Mouse (Mus musculus): Measurements from ENCODE around the gene Chd4. TPM values are rescaled to one million over a fixed set of nuclear protein-coding genes. Genes with fewer than 3 reads are reported as not detected.
A peak's percentile ranks its signal among the peaks of the same experiment; 100 is the strongest.
"Not testable (repeated sequence)": the region's sequence is repeated elsewhere in the genome, so short reads cannot be mapped to it uniquely, and the experiment has no call there.

Chd4 gene
- total and polyA plus RNA-seq, 3 experiments, result 28.3 to 113 (median 97.1) TPM

DNA sequence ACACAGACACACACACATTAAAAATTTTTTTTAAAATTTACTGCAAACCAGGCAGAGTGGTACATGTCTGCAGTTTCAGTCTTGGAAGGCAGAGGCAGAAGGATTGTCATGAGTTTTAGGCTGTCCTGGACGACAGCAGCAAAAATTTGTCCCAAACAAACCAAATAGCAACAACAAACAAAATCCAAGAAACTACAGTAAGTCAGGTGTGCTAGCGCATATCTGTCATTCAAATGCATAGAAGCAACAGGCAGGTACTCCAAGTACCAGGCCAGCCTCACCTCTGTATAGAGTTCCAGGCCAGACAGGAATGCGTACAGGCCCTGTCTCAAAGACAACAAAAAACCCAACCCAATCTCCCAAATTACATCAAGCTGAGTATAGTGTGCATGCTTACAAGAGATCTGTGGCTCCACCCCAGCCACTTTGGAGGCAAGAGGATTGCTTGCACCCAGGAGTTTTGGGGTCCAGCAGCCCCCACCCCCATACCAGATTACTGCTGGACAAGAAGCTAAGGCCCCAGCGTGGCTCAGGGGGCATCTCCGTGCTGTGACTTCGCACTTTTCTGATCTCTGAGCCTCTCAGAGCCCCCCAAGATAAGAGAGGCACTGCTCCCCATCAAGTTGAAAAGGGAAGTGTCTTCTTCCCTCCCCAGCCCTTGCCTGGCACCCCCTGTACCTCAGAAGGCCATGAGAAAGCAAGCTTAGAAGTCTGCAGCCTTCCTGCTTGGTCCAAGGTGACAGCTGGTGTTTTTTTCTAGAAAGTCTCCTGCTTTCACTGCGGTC, 64.2 kb downstream of the Chd4 start:
- peaks cover 6% of the 10 kb centered on the region for H3K36me3 ChIP-seq (ENCODE audit: control insufficient read depth, insufficient read depth, low read length)
- 86% methylated on average over 7 of the region's 7 CpGs for WGBS
- intact Hi-C loops (cut with DNase I), result loop anchor here (2.0 to 10.0 kb wide), 2 partner anchors 13 to 55 kb away; partner anchors contain the start of gene Vamp1

DNA sequence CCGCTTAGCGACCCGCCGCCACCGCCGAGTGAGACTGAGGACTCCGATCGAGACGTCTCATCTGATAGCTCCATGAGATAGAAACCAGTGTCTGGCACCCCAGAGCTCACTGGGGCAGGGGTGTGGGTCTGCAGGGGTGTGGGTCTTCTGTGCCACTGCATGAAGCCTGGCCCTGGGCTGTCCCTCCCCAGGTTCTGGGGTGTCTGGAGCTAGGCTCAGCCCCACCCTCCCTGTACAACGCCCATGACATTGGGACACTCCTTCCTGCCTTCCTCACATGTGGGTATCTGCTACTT, 64.7 kb downstream of the Chd4 start:
- Histone ChIP-seq H3K4me3 (no peak overlapping the region), H3K27me3 (ENCODE audit: control insufficient read depth, insufficient read depth, low read length) (no peaks in the 10 kb centered on the region), H3K79me2 (replicated peaks; ENCODE audit: control insufficient read depth, insufficient read depth, low read length) (no peaks in the 10 kb centered on the region; the same call in 1 of the 2 replicates), H3K27ac (peak overlapping the region; percentile 59), H3K4me1 (ENCODE audit: control insufficient read depth, insufficient read depth, low read length) (peaks cover 9% of the 10 kb centered on the region), H3K9ac (ENCODE audit: low read depth, low read length) (no peak overlapping the region), H3K36me3 (ENCODE audit: control insufficient read depth, insufficient read depth, low read length) (peaks cover 6% of the 10 kb centered on the region)
- intact Hi-C loops (cut with DNase I), result loop anchor here (2.0 to 10.0 kb wide), 2 partner anchors 14 to 54 kb away; partner anchors contain the start of gene Vamp1
- TF ChIP-seq CTCF (IDR thresholded peaks at IDR 0.05), result no peak
- TF ChIP-seq POLR2A (IDR thresholded peaks at IDR 0.05; ENCODE audit: insufficient read depth, low read depth, low read length), result no peak
- no peak for TF ChIP-seq EP300 (IDR thresholded peaks at IDR 0.05; ENCODE audit: insufficient read depth, low read depth, low read length)
- 62% methylated on average over 10 of the region's 10 CpGs for WGBS
- DNase-seq, result no peak

More for the DNA sequence above, 64.2 kb downstream of the Chd4 start:
- Histone ChIP-seq H3K27me3 (ENCODE audit: control insufficient read depth, insufficient read depth, low read length) (no peaks in the 10 kb centered on the region), H3K4me1 (ENCODE audit: control insufficient read depth, insufficient read depth, low read length) (peaks cover 9% of the 10 kb centered on the region), H3K27ac (no peak overlapping the region; the same call in 1 of the 2 replicates), H3K9ac (ENCODE audit: low read depth, low read length) (no peak overlapping the region), H3K4me3 (no peak overlapping the region), H3K79me2 (replicated peaks; ENCODE audit: control insufficient read depth, insufficient read depth, low read length) (no peaks in the 10 kb centered on the region; the same call in 1 of the 2 replicates)
- TF ChIP-seq POLR2A (IDR thresholded peaks at IDR 0.05; ENCODE audit: insufficient read depth, low read depth, low read length) (no peak), EP300 (IDR thresholded peaks at IDR 0.05; ENCODE audit: insufficient read depth, low read depth, low read length) (no peak), CTCF (IDR thresholded peaks at IDR 0.05) (no peak)
- no peak for DNase-seq

DNA sequence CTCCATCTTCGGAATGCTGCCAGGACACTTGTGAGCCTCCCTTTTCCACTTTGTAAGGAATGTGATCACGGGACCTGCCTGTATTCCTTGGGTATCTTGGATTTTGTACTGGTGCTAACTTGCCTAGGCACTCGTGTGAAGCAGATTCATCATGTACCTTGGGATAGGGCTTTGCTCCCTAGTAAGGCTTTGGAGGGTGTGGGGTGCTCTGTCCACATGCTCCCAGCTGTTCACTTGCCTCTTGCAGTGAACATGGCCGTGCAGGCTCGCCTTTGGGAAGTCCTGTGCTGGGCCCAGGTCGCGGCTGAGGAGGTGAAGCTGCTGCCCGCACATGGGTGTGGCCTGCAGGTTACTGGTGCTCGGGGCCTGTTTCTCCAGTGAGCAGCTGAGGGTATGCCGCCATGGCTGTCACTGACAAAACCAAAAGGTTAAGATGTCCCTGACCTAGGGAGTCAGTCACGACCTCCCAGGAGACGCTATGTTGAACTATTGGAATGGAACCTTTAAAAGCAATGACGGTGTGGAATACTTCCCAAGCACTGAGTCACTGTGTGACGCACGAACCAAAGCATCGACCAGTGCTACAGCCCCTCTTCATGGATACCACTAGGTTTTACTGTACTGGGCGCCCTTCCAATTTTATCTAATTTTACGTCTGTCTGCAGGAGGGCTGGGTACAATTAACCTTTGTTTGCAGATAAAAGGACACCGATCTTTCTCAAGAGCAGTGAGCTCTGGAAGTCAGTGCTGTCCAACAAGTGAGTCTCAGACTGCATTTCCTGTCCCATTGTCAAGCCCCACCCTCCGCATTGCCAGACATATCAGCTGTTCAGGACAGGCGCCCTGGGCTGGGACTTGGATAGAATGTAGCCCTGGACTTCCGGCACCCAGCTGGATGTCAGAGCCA, 65.3 kb downstream of the Chd4 start:
- intact Hi-C loops (cut with DNase I), result loop anchor here (2.0 to 10.0 kb wide), 2 partner anchors 14 to 54 kb away; partner anchors contain the start of gene Vamp1
- peaks cover 6% of the 10 kb centered on the region for H3K36me3 ChIP-seq (ENCODE audit: control insufficient read depth, insufficient read depth, low read length)
- WGBS, result 16% methylated on average over 22 of the region's 22 CpGs

DNA sequence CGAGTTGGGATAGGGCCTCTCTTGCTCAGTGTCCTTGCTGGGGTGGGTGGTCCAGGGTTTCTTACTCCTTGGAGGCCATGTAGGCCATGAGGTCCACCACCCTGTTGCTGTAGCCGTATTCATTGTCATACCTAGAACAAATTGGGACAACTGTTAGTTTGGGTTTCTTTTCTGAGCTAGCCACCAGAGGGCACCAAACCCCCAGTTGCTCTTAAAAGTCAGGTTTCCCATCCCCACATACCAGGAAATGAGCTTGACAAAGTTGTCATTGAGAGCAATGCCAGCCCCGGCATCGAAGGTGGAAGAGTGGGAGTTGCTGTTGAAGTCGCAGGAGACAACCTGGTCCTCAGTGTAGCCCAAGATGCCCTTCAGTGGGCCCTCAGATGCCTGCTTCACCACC, 66.2 kb downstream of the Chd4 start:
- peak overlapping the region; percentile 59; the same call in 1 of the 2 replicates for H3K27ac ChIP-seq

More for the DNA sequence above, 65.3 kb downstream of the Chd4 start:
- peaks cover 9% of the 10 kb centered on the region for H3K4me1 ChIP-seq (ENCODE audit: control insufficient read depth, insufficient read depth, low read length)
- DNase-seq, result peak; percentile 78 to 86
- TF ChIP-seq POLR2A (IDR thresholded peaks at IDR 0.05; ENCODE audit: insufficient read depth, low read depth, low read length) (peak; percentile 66), CTCF (IDR thresholded peaks at IDR 0.05) (no peak), EP300 (IDR thresholded peaks at IDR 0.05; ENCODE audit: insufficient read depth, low read depth, low read length) (peak; percentile 84)
- no peaks in the 10 kb centered on the region; the same call in 1 of the 2 replicates for H3K79me2 ChIP-seq (replicated peaks; ENCODE audit: control insufficient read depth, insufficient read depth, low read length)
- no peaks in the 10 kb centered on the region for H3K27me3 ChIP-seq (ENCODE audit: control insufficient read depth, insufficient read depth, low read length)
- no peak overlapping the region for H3K4me3 ChIP-seq
- H3K27ac ChIP-seq, result peak overlapping the region; percentile 59
- peak overlapping the region; percentile 16; the same call in 1 of the 2 replicates for H3K9ac ChIP-seq (ENCODE audit: low read depth, low read length)

DNA sequence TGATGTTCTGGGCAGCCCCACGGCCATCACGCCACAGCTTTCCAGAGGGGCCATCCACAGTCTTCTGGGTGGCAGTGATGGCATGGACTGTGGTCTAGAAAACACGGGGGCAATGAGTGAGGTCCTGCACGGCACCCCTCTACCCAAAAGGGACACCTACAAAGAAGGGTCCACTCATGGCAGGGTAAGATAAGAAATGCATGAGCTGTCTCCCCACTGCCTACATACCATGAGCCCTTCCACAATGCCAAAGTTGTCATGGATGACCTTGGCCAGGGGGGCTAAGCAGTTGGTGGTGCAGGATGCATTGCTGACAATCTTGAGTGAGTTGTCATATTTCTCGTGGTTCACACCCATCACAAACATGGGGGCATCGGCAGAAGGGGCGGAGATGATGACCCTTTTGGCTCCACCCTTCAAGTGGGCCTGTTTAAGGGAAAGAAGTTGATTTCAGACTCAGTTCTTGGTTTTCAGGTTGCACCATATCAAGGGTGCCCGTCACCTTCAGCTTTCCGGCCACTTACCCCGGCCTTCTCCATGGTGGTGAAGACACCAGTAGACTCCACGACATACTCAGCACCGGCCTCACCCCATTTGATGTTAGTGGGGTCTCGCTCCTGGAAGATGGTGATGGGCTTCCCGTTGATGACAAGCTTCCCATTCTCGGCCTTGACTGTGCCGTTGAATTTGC, 67.0 kb downstream of the Chd4 start:
- not testable (repeated sequence) for H3K79me2 ChIP-seq (replicated peaks; ENCODE audit: control insufficient read depth, insufficient read depth, low read length); H3K36me3 ChIP-seq (ENCODE audit: control insufficient read depth, insufficient read depth, low read length); H3K9ac ChIP-seq (ENCODE audit: low read depth, low read length); H3K27ac ChIP-seq; H3K4me3 ChIP-seq; DNase-seq; H3K27me3 ChIP-seq (ENCODE audit: control insufficient read depth, insufficient read depth, low read length)
- intact Hi-C loops (cut with DNase I), result loop anchor here (10.0 kb wide), 1 partner anchor 52 kb away; the partner anchor contains the start of gene Vamp1
- H3K4me1 ChIP-seq (ENCODE audit: control insufficient read depth, insufficient read depth, low read length), result peaks cover 12% of the 10 kb centered on the region
- 48% methylated on average over 13 of the region's 16 CpGs for WGBS

More for the DNA sequence above, 66.2 kb downstream of the Chd4 start:
- not testable (repeated sequence) for H3K4me3 ChIP-seq; H3K9ac ChIP-seq (ENCODE audit: low read depth, low read length); H3K79me2 ChIP-seq (replicated peaks; ENCODE audit: control insufficient read depth, insufficient read depth, low read length); H3K36me3 ChIP-seq (ENCODE audit: control insufficient read depth, insufficient read depth, low read length); H3K27me3 ChIP-seq (ENCODE audit: control insufficient read depth, insufficient read depth, low read length); H3K4me1 ChIP-seq (ENCODE audit: control insufficient read depth, insufficient read depth, low read length)
- DNase-seq, result peak; percentile 70 to 74
- WGBS, result 0% methylated on average over 4 of the region's 5 CpGs
- intact Hi-C loops (cut with DNase I), result loop anchor here (2.0 to 10.0 kb wide), 2 partner anchors 15 to 53 kb away; partner anchors contain the start of gene Vamp1
- TF ChIP-seq CTCF (IDR thresholded peaks at IDR 0.05), result peak; percentile 65

Measured in heart, adult 2 months (tissue).